Mouse (Mus musculus): ENCODE measurements around the gene Grn.

Grn gene

GRCm38 (mm10) chr11:102424666-102425065 is 5.4 kb upstream of the Grn start:
- DNase-seq (ENCODE audit: low spot score in 2 of 2) = no peak

GRCm38 (mm10) chr11:102425555-102426316 is 4.4 kb upstream of the Grn start:
- no peak for DNase-seq (ENCODE audit: low spot score in 2 of 2)

DNA sequence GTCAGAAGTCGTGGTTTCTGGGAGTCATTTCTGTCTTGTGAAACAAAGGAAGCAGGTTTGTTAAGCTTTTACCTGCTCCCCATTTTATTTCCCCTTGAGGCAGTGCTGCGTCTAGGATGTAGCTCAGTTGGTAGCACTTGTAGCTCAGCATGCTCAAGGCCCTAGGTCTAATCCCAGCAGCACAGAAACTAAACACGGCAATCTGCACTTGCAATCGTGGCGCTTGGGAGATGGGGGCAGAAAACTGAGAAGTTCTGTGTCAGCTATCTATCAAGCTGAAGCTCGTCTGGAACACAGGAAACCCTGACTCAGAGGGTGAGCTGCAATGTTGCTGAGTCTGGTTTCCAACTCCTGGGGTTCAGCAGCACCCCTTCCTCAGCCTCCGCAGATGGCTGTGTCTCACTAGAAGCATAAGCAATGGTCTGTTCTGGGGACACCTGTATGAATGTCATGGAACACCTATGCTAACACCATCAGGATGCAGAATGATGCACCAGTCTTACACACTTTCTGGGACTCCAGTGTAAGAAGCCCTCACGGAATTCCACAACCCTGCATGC is 1.1 kb upstream of the Grn start:
- DNase-seq (ENCODE audit: low spot score in 2 of 2) = no peak

- DNase-seq (ENCODE audit: low spot score in 2 of 2) = no peak
Observed at GRCm38 (mm10) chr11:102429551-102429950, 564 bp upstream of the Grn start.

DNA sequence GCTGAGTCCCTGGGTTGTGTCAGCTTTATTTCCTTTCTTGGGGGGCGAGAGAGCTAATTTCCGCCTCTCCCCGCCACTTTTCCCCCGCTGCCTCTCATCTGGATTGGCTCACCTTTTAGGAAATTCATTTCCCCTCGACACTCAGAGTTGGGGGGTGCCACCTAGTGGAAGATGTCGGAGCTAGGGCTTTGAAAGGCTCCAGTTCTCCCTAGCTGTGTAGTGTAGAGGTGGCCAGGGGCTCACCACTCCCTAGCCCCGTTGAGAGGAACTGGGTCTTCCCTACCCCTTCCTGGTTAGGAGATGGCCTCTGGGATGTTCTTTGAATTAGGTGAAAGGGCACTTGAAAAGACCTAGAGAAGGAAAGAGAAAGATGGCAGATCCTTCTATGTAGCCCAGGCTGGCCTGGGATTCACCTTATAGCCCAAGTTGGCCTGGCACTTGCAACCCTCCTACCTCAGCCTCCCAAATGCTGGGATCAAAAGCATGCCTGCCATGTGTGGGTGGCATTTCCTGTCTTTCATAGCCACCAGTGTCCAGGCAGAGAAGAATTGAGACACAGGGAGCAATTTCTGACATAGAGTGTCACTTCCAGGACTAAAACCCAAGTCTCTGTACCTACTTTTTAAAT is 1.0 kb downstream of the Grn start:
- DNase-seq (ENCODE audit: low spot score in 2 of 2) = peak; percentile 78 to 87

- no peak for DNase-seq (ENCODE audit: low spot score in 2 of 2)
Observed at GRCm38 (mm10) chr11:102431728-102432114, 1.6 kb downstream of the Grn start.

- DNase-seq (ENCODE audit: low spot score in 2 of 2) = peak; percentile 44 to 71
Observed at GRCm38 (mm10) chr11:102432115-102432843, 2.2 kb downstream of the Grn start.

DNA sequence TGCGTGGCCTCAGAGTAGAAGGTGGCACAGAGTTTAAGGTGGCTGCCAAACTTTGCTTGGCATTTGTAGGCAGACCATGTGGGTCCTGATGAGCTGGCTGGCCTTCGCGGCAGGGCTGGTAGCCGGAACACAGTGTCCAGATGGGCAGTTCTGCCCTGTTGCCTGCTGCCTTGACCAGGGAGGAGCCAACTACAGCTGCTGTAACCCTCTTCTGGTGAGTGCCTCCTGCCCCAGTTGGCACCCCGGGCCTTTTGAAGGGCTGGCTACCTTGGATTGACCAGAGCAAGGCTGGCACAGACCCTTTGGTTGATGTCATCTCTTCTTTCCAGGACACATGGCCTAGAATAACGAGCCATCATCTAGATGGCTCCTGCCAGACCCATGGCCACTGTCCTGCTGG is 2.8 kb downstream of the Grn start:
- no peak for DNase-seq (ENCODE audit: low spot score in 2 of 2)

DNA sequence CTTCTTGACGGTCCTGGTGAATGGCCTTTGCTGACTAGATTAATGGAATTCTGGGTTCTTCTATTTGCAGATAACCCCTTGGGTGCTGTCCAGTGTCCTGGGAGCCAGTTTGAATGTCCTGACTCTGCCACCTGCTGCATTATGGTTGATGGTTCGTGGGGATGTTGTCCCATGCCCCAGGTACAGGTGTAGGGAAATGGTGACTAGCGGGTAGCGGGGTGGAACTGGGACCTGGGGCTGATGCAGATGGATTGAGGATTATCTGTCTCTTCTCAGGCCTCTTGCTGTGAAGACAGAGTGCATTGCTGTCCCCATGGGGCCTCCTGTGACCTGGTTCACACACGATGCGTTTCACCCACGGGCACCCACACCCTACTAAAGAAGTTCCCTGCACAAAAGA is 3.8 kb downstream of the Grn start:
- DNase-seq (ENCODE audit: low spot score in 2 of 2) = no peak

DNA sequence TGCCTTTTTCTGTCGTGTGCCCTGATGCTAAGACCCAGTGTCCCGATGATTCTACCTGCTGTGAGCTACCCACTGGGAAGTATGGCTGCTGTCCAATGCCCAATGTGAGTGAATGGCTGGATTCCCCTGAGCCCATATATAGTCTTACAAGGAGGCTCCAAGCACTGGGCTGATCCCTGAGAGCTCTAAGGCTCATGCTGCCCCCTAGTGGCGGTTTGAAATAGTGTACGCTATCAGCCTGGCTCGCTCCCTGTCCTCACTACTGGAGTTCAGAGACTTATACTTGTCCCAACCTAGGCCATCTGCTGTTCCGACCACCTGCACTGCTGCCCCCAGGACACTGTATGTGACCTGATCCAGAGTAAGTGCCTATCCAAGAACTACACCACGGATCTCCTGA is 4.3 kb downstream of the Grn start:
- DNase-seq (ENCODE audit: low spot score in 2 of 2) = peak; percentile 87 to 92

DNA sequence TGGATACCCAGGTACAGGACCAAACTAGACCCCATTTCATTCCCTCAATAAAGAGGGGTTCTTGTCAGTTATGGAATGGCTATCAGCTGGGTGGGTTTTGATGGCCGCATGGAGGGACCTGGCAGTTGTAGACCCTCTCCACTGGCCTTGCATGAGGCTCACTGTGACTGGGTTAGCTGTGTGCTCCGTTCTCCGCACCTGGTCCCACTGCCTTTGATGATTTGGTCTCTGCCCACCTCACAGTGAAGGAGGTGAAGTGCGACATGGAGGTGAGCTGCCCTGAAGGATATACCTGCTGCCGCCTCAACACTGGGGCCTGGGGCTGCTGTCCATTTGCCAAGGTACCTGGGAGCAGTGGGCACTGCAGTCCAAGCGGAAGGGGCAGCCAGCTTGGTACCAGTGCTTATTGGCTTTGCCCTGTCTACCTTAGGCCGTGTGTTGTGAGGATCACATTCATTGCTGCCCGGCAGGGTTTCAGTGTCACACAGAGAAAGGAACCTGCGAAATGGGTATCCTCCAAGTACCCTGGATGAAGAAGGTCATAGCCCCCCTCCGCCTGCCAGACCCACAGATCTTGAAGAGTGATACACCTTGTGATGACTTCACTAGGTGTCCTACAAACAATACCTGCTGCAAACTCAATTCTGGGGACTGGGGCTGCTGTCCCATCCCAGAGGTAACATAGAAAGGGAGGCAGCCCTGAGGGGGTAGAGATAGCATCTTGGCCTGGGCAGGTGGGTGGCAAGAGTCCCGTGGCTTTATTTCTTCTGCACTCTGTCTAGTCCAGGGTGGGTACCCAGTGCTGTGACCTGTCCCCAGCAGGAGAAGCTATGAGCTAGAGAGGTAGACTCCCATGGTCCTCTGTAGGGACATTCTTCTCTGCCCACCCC is 4.9 kb downstream of the Grn start:
- DNase-seq (ENCODE audit: low spot score in 2 of 2) = no peak

DNA sequence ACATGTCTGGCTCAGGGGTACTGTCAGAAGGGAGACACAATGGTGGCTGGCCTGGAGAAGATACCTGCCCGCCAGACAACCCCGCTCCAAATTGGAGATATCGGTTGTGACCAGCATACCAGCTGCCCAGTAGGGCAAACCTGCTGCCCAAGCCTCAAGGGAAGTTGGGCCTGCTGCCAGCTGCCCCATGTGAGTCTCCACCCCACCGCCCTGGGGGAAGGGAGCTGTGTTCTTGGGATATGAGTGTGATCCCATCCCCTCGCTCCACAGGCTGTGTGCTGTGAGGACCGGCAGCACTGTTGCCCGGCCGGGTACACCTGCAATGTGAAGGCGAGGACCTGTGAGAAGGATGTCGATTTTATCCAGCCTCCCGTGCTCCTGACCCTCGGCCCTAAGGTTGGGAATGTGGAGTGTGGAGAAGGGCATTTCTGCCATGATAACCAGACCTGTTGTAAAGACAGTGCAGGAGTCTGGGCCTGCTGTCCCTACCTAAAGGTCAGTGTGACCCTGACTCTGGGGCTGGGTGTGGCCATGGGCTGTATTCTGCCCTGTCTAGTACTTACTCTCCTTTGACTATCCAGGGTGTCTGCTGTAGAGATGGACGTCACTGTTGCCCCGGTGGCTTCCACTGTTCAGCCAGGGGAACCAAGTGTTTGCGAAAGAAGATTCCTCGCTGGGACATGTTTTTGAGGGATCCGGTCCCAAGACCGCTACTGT is 5.8 kb downstream of the Grn start:
- DNase-seq (ENCODE audit: low spot score in 2 of 2) = no peak

DNA sequence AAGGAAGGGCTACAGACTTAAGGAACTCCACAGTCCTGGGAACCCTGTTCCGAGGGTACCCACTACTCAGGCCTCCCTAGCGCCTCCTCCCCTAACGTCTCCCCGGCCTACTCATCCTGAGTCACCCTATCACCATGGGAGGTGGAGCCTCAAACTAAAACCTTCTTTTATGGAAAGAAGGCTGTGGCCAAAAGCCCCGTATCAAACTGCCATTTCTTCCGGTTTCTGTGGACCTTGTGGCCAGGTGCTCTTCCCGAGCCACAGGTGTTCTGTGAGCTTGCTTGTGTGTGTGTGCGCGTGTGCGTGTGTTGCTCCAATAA is 6.3 kb downstream of the Grn start:
- DNase-seq (ENCODE audit: low spot score in 2 of 2) = no peak

DNA sequence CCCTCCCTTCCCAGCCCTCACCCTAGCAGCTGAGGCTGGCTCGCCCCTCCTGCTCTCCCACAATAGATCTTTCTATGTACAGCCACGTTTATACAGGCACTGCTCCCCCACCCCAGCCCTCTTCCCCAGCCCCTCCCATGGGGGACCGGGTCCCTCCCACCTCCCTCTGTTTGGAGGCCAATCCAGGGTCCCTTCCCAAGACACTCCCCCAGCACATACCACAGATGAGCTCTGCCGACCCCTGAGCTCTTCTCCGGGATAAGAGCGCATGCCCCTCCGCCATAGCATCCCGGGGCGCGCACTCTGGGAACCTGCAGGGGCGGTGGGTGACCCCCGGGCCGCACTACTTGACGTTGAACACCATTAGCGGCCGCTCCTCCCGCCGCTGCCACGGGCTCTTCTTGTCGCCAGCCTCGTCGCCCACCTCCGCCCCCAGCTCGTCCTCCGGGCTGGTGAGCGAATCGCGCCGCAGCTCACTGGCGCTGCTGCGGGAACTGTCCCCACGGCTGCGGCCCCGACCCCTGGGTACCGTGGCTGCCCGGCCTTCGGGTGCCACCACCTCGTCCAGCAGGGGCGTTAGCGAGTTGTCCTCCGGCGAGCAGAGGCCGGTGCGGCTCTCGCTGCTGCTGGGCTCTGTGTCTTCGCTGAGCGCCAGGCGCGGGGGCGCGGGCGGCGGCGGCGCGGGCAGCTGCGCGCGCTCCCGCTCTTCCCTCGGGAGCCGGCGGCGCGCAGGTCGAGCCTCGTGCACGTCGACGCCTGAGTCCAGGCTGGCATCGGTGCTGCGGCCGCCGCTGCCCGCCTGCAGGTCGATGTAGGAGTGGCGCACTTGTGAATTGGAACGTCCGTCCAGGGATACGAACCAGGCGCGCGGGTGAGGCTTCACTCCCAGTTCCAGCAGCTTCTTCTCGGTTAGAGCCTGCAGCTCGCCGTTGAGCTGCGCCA is 7.3 kb downstream of the Grn start:
- peak in 1 of 2 experiments; percentile 57 for DNase-seq (ENCODE audit: low spot score in 2 of 2)

- peak; percentile 60 to 83 for DNase-seq (ENCODE audit: low spot score in 2 of 2)
Observed at GRCm38 (mm10) chr11:102438212-102439092, 8.3 kb downstream of the Grn start.

GRCm38 (mm10) chr11:102439093-102440082 is 9.3 kb downstream of the Grn start:
- no peak for DNase-seq (ENCODE audit: low spot score in 2 of 2)

DNA sequence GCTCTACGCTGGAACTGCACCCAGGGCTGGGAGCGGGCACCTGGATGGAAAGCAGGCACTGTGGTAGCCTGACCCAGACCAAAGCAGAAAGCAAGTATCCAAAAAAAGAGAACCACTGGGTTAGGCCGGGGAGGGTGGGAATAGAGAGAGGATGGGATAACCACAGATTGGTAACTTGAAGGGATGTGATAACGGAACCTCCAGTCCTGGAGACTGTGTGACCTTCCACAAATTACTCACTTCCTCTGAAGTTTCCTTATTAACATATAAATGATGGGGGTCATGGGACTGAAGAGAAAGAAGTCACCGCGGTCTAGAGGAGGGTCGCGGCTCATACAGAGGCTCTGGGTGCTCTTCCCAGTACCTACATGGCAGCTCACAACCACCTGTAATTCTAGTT is 10.1 kb downstream of the Grn start:
- DNase-seq (ENCODE audit: low spot score in 2 of 2) = no peak

- DNase-seq (ENCODE audit: low spot score in 2 of 2) = no peak
Observed at GRCm38 (mm10) chr11:102441434-102441833, 11.3 kb downstream of the Grn start.
